Mouse (Mus musculus) MEL-GATA-1-ER (cell line): ENCODE results near the gene 4933427D14Rik.
"Not testable (repeated sequence)": the region's sequence is repeated elsewhere in the genome, so short reads cannot be mapped to it uniquely, and the experiment has no call there.

ENCODE experiments used
- DNase-seq: peaks from one replicate; pipeline ENCODE4 v3.0.0-alpha.2; 2012; ENCODE audit warnings: low read depth; ENCODE audit errors: extremely low read depth

Gene 4933427D14Rik

DNA sequence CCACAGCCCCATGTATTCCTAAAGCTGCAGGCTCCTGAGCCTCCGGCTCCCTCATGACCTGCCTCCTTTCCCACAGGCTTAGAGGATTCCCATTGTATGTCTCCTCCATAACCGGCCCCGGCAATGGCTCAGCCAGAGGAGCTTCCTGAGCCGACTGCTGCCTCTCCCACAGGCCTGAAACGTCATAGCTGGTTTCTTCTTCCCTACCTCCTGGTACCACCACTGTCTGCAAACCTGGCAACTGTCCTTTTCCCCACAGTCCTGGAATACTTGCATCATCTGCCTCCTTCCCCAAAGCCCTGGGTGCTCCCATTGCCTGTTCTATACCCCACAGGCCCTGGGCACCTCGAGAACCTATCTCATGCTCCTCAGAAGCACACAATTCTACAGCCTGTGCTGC is 2.0 kb downstream of the 4933427D14Rik start:
- no peak for DNase-seq

DNA sequence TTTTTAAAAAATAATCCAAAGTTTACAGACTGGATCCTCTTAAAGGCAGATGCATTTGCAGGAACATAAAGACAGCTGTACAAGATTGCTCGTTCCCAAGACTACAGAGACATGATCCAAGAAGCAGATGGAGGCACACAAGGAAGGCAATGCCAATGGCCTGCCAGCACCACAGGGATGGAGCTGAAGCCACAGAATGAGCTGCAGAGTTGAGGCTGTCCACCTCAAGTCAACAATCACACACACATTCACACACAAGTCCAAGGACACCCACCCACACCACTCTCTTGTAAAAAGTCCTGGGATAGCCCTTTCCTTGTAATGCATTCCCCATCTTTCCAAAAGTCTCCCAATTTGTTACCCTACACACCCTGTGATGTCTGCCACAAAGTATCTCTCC is 3.8 kb downstream of the 4933427D14Rik start:
- DNase-seq = no peak

DNA sequence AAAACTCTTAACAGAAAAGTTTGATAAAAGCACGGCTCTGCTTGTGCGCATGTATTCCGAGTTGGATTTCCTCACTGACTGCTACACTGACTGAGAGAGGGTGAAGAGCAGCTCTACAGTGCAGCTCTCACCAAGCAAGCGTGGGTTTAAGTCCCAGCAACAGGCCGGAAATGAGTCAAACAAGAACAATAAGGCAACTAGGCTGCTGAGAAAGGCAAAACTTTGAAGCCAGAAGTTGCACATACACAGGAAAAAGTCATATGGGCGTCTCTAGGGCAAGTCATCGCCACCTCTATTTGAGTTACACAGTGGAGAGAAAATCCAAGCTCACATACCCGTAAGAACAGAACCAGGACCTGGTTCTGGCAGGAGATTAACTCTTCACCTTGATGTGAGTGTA is 10.8 kb downstream of the 4933427D14Rik start:
- no peak for DNase-seq

GRCm38 (mm10) chr11:72194259-72194658 is 13.0 kb downstream of the 4933427D14Rik start:
- no peak for DNase-seq

GRCm38 (mm10) chr11:72190857-72191256 is 16.4 kb downstream of the 4933427D14Rik start:
- no peak for DNase-seq

GRCm38 (mm10) chr11:72184252-72184651 is 23.0 kb downstream of the 4933427D14Rik start:
- no peak for DNase-seq

GRCm38 (mm10) chr11:72181136-72181535 is 26.1 kb downstream of the 4933427D14Rik start:
- DNase-seq = no peak

DNA sequence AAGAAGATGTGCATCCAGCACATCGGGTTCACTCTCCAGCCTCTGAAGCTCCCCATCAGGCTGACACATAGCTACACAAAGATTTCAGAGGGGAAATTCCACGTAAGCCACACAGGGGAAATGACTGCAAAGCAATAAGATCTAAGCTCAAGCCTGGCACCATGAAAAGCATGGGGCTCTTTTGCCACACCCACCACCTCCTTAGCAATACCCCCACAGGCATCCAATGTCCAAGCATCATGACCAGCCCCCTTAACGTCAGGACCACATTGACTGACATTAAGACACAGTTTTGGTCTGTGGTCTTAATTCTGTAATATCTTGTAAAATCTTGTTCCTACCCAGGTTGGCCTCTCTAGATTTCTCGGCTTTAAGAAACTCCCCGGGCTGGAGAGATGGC is 26.7 kb downstream of the 4933427D14Rik start:
- no peak for DNase-seq

- DNase-seq = no peak
Observed at GRCm38 (mm10) chr11:72176553-72176952, 30.7 kb downstream of the 4933427D14Rik start.

DNA sequence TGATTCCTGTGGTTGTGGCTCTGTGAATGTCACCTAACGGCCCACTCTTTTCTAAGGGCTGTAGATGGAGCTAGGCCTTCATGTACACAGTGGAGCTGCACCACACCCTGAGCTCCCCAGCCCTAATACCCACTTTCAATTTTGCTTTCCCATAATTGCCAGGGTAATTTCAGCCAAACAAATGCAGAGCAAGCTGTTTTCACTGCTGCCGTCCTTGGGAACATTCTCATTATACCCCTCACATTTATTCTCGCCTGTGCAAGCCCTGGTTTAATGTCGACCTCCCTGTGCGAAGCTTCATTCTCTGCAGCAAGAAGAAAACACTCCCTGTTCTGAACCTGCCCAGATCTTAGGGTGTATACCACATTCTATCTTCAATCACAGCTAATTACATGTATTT is 31.3 kb downstream of the 4933427D14Rik start:
- no peak for DNase-seq

DNA sequence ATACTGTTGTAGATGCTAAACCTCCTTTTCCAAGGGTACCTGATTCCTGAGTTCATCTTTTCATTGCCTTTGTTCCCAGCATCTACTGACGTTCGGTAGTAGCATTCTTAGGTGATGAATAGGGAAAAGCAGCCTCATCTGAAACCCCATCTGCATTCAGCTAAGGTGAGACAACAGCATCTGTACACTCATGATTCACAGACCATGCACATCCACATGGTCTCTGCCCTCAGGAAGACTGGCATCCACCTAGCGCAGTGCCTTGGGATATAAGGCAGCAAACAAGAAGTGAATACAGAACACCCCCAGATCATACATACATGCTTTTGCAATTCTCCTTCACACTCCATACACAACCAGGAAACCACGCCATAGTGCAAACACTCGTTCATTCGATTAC is 32.5 kb downstream of the 4933427D14Rik start:
- no peak for DNase-seq

- DNase-seq = no peak
Observed at GRCm38 (mm10) chr11:72173506-72173905, 33.8 kb downstream of the 4933427D14Rik start.

DNA sequence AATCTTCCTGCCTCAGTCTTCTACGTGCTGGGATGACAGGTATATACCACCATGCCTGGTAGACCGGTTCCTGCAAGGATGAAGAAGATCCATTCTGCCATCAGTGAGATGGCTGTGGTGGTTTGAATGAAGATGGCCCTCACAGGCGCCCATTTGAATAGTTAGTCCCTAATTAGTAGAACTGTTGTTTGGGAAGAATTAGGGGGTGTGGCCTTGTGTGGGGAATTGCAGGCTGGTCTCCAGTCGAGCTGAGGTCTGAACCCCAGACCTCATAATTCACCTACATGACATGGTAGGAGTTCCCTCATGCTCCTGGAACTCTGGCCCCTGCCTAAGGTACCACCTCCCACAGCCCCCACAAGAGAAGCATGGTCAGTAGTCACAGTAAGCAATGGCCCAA is 35.4 kb downstream of the 4933427D14Rik start:
- DNase-seq = not testable (repeated sequence)

DNA sequence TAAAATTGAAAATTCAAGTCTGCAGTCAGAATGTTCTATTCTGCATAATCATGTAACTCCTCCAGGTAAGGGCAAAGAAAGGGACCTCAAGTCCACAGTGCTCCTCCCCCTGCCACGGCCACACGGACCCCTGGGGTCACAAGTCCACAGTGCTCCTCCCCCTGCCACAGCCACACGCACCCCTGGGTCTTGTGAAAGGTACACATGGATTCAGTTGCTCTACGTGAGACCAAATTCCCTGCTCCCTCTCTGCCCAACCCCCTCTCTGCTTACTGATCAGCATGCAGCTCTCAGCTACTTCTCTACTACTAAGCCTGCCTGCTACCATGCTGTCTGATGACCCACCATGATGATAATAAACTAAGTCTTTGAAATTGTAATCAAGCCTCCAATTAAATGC is 37.4 kb downstream of the 4933427D14Rik start:
- DNase-seq = no peak

DNA sequence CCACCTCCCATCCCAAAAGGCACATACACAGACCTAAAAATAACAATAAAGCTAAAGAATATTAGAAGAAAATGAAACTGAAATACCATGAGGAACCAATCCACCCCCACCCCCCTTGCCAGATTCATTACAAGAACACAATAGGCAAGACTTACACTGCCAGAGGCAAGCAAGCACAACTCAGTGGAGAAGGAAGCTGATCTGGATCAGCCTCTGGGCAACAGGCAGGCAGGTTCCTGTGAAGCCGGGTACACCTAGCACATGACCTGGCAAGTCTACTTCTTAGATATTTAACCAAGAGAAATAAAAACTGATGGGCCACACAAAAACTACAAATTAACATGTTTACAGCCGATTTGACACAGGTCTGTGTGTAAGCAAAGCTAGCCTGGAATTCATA is 44.1 kb downstream of the 4933427D14Rik start:
- DNase-seq = no peak

DNA sequence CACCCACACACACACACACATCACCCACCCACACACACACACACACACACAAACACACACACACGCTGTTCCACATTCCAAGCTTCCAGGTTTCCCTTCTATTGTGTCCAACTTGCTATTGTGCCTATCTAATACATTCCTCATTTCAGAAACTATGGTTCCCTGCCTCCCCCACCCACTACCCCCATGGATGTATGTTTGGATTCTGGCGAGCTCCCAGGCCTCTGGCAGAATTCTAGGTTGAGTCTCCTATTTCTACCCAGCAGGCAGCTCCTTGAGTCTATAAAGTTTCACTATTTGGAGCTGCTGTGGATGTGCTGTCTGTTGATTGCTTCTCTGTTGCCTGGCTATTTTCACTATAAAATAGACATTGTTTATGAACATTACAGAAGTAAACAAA is 50.6 kb downstream of the 4933427D14Rik start:
- DNase-seq = no peak

DNA sequence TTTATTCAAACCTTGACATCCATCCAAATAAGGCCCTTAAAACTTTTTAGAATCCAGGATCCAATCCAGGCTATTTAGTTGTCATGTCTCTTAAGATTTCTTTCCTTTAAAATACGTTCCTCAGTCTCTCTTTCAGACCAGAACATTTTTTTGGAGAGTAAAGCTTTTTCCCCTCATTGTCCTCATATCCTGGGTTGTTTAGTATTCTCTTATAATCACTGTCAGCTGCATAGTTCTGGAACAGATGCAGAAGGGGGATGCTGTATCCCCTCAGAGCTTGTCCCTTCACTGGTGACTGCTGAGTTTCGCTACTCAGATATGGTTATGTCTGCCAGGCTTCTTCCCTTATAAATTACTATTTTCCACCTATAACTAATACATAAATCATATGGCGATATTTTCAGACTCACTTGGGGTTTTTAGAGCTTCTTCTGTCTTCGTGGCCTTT is 51.3 kb downstream of the 4933427D14Rik start:
- DNase-seq = no peak

GRCm38 (mm10) chr11:72155186-72155980 is 51.9 kb downstream of the 4933427D14Rik start:
- DNase-seq = no peak

GRCm38 (mm10) chr11:72153122-72153862 is 54.0 kb downstream of the 4933427D14Rik start:
- DNase-seq = no peak

DNA sequence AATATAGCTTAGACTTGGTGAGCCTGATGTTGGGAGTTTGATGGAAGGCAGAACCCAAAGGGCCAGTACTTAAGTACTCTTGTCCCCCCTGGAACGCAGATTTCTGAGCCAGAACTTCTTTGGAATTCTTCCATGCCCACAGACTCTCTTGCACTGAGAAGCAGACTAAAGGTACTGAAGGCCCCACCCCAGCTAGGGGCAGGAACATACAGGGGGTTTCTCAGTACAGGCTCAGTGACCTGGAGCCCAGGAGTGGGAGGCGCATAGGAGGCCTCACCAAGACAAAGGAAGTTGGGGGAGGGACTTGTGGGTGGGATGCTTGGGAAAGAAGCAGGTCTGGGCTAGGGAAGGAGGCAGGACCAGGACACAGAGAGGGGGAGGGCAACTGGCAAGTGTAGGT is 56.1 kb downstream of the 4933427D14Rik start:
- DNase-seq = no peak

GRCm38 (mm10) chr11:72147910-72148309 is 59.3 kb downstream of the 4933427D14Rik start:
- no peak for DNase-seq

DNA sequence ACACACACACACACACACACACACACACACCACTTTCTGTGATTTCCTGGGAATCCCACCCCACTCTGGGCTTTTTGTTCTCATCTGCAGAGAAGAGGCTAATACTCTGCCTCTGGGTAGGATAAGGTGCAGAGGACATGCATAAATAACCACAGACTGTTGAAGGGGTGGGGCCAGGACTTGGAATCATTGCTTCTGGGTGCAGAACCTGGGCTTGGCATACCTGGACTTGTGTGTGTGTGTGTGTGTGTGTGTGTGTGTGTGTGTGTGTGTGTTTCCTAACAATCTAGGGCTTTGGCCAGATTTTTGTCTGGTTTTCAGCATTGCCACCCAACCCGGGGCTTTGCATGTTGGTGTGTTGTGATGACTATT is 61.4 kb downstream of the 4933427D14Rik start:
- DNase-seq = no peak
